Mouse (Mus musculus) v-Abl transformed pro-B cells (cell line): ENCODE measurements around the gene Btbd35f5.
"Not testable (repeated sequence)": the region's sequence is repeated elsewhere in the genome, so short reads cannot be mapped to it uniquely, and the experiment has no call there.

Source experiments
- in situ Hi-C, 2 experiments: fragments of 400-800 bp; cut with MboI; formaldehyde crosslinking; loops; one replicate each; pipeline ENCODE4 v1.15.1; 2025; ENCODE audit not compliant: unreplicated experiment in 2 of 2

Btbd35f5 gene

DNA sequence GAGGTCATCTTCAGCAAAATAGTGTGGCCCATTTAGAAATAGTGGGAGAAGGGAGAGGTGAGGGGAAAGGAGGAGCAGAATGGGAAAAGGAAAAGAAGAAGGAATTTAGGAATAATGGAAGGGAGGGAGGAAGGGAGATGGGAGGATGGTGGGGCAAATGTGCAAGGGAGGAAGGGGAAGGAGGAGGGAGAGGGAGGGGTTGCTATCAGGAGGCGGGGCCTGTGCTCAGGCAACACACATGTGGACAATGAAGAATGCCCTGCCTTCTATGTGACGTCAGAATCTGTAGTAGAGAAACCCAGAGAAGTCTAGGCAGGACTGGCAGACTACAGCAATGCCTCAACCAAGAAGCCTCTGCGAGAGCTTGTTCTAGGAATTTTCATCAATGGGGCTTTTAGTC, at the start of gene Btbd35f5:
Gene Btbd35f5, plus strand, starts transcription at position 301 of the 400 bp plus-strand sequence.
- in situ Hi-C loops, result not testable (repeated sequence)

DNA sequence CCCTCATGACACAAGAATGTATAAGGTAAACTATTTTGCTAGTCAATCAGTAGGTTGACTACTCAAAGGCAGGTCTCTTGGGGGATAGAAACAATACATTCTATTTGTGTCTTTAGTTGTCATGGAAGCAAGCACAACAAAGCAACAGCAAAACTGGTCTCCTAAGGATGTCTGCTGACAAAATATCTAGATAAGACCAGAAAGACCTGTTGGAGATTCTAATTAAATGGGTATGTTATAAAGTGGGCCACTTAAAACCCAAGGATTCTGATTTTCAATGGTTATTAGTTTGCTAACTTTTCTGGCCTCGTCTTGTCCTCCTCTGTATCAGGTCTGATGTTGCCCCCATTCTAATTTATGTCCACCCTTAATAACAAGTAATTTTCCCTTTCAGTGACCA, 32.2 kb upstream of the Btbd35f5 start, which contains the start of gene Gm21789:
Gene Gm21789, plus strand, starts transcription at position 301 of the 400 bp plus-strand sequence.
- in situ Hi-C loops, result not testable (repeated sequence)
